Mouse (Mus musculus) embryo, embryonic 11.5 days (tissue): ENCODE results near the gene Ifitm1.

Experiments used
- DNase-seq: peaks from one replicate; pipeline ENCODE4 v3.0.0-alpha.2; 2012; ENCODE audit warnings: low read depth, low spot score

Ifitm1 gene

GRCm38 (mm10) chr7:140966921-140967320, at the start of gene Ifitm1:
Gene Ifitm1 (plus strand): TSS chr7:140967221.
- DNase-seq: no peak

- no peak for DNase-seq
Observed at GRCm38 (mm10) chr7:140919911-140920310, 47.1 kb upstream of the Ifitm1 start.

- no peak for DNase-seq
Observed at GRCm38 (mm10) chr7:140920418-140921029, 46.5 kb upstream of the Ifitm1 start, which contains the start of gene Nlrp6. Gene Nlrp6 (plus strand): TSS chr7:140920902.

- DNase-seq: no peak
Observed at GRCm38 (mm10) chr7:140921225-140921975, 45.6 kb upstream of the Ifitm1 start.

GRCm38 (mm10) chr7:140922398-140923069, 44.5 kb upstream of the Ifitm1 start:
- no peak for DNase-seq

GRCm38 (mm10) chr7:140923070-140923775, 43.8 kb upstream of the Ifitm1 start:
- DNase-seq: no peak

- DNase-seq: no peak
Observed at GRCm38 (mm10) chr7:140927181-140927580, 39.8 kb upstream of the Ifitm1 start.

GRCm38 (mm10) chr7:140938436-140938835, 28.6 kb upstream of the Ifitm1 start:
- no peak for DNase-seq

GRCm38 (mm10) chr7:140938896-140939295, 28.1 kb upstream of the Ifitm1 start:
- DNase-seq: no peak

GRCm38 (mm10) chr7:140939669-140940171, 27.3 kb upstream of the Ifitm1 start:
- DNase-seq: peak; percentile 46

- peak; percentile 81 for DNase-seq
Observed at GRCm38 (mm10) chr7:140941222-140942051, 25.6 kb upstream of the Ifitm1 start, which contains the start of gene Pgghg. Gene Pgghg (plus strand): TSS chr7:140941391.

- no peak for DNase-seq
Observed at GRCm38 (mm10) chr7:140942341-140942740, 24.7 kb upstream of the Ifitm1 start.

- DNase-seq: no peak
Observed at GRCm38 (mm10) chr7:140942811-140943210, 24.2 kb upstream of the Ifitm1 start.

- no peak for DNase-seq
Observed at GRCm38 (mm10) chr7:140943356-140943755, 23.7 kb upstream of the Ifitm1 start.

GRCm38 (mm10) chr7:140944236-140944635, 22.8 kb upstream of the Ifitm1 start:
- no peak for DNase-seq

GRCm38 (mm10) chr7:140945247-140945646, 21.8 kb upstream of the Ifitm1 start:
- no peak for DNase-seq

- DNase-seq: no peak
Observed at GRCm38 (mm10) chr7:140946311-140946710, 20.7 kb upstream of the Ifitm1 start.

- DNase-seq: no peak
Observed at GRCm38 (mm10) chr7:140946980-140947379, 20.0 kb upstream of the Ifitm1 start.

GRCm38 (mm10) chr7:140948161-140948560, 18.9 kb upstream of the Ifitm1 start:
- no peak for DNase-seq

GRCm38 (mm10) chr7:140949255-140949654, 17.8 kb upstream of the Ifitm1 start:
- DNase-seq: no peak
